Mouse (Mus musculus): Measurements from ENCODE around the gene Osm. TPM values are rescaled to one million over a fixed set of nuclear protein-coding genes. Genes with fewer than 3 reads are reported as not detected.
A peak's percentile ranks its signal among the peaks of the same experiment; 100 is the strongest.

The Osm gene
- 0.48 and 0.55 TPM in 2 replicates for polyA plus RNA-seq (2016; fragmentation: Nextera tagmentation; extraction: Ambion mirVana)

DNA sequence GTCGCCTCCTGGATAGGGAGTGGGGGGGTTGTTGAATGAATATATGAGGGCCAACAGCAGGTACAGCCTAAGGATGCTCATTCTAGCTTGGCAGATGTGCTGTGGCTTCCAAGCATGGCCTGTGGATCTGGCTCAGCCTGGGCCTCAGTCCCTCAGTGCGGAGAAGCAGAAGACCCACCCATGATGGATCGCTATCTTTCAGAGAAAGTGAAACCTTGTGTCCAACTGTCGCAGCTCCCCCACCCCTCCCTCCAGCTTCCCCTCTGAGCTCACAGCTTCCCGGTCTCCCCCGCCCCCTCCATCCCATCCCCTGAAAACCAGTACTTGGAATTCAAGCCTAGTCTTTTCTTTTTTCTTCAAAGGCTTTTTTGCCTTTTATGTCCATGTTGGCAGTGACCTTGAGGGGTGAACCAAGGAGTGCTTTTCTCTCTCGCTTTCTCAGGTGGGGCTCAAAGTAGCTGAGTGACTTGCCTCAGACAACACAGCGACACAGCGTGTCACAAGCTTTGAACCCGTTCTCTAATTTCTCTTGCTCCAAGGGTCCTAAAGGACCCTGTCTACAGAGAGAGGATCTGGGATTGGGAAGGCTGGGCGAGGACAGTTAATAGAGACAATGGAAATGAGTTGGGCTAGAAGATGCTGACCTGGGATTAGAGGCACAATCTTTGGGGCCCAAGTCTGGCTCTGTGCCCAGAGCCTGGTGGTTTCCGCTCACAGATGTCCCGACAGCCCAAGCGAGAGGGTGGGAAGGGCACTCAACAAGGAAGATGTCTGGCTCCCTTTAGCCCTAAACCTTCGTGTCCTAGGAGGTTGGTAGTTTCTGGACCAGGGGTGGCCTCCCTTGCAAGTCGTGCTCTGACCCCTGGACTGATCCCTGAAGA is at the start of gene Osm:
Osm (plus strand) TSS at position 756 of the 881 bp plus-strand sequence.
- Histone ChIP-seq H3K36me3 (peaks cover 33% of the 10 kb centered on the region), H3K27ac (peak within 1 kb of the TSS; percentile 65), H3K4me3 (0 out of 2 replicates have a peak within 1 kb of the TSS, but pooled peaks have one; percentile 11), H3K9ac (peak within 1 kb of the TSS; percentile 59), H3K9me3 (replicated peaks) (no peaks in the 10 kb centered on the region), H3K4me1 (peaks cover 70% of the 10 kb centered on the region), H3K4me2 (peak within 1 kb of the TSS; percentile 58), H3K27me3 (replicated peaks) (peaks cover 6% of the 10 kb centered on the region; the same call in 1 of the 2 replicates)
- 56% methylated on average over 16 of the region's 16 CpGs for WGBS (ENCODE audit: insufficient replicate concordance)
- peak; percentile 73 for ATAC-seq

DNA sequence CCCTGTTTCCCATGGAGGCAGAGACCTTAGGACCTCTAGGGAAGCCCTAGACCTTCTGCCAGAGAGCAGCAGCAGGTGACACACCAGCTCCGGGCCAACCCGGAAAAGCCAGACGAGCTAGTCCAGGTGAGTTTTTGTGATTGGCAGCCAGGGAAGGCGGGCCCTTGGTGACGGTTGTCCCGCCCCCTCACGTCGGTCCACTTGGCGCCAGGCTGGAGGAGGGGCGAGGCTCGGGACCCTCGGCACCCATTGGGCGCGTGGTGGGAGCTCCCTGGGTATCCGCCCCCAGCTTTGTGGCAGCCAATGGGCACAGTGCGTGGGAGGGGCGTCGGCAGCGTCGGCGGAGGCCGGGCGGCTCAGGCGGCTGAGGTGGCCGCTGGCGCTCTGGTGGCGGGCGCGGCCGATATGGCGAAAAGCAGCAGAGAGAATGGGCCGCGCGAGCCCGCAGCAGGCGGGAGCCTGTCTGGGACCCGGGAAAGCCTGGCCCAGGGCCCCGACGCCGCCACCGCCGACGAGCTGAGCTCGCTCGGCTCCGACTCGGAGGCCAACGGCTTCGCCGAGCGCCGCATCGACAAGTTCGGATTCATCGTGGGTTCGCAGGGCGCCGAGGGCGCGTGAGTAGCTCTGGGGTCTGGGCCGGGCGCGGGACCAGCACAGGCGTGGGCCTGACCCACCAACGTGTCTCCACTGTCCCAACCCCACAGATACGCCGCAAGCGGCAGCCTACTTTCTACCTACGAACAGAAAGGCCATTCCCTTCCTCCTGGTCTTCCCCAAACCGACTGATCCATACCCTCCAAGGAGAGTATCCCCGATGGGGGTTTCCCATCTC is 49.5 kb upstream of the Osm start, which contains the start of gene Tbc1d10a:
Tbc1d10a (plus strand) TSS at position 304 of the 832 bp plus-strand sequence.
- H3K9me3 ChIP-seq (replicated peaks) = no peaks in the 10 kb centered on the region
- H3K4me2 ChIP-seq = peak within 1 kb of the TSS; percentile 93
- peak within 1 kb of the TSS; percentile 67 for H3K4me3 ChIP-seq
- H3K4me1 ChIP-seq = peaks cover 33% of the 10 kb centered on the region
- peaks cover 18% of the 10 kb centered on the region for H3K36me3 ChIP-seq
- WGBS (ENCODE audit: insufficient replicate concordance) = under 1% methylated on average over 70 of the region's 71 CpGs
- peak; percentile 100 for ATAC-seq
- H3K9ac ChIP-seq = peak within 1 kb of the TSS; percentile 79
- H3K27me3 ChIP-seq (replicated peaks) = 0 out of 2 replicates have a peak, but pooled peaks cover 8% of the 10 kb centered on the region
- peak within 1 kb of the TSS; percentile 72 for H3K27ac ChIP-seq

DNA sequence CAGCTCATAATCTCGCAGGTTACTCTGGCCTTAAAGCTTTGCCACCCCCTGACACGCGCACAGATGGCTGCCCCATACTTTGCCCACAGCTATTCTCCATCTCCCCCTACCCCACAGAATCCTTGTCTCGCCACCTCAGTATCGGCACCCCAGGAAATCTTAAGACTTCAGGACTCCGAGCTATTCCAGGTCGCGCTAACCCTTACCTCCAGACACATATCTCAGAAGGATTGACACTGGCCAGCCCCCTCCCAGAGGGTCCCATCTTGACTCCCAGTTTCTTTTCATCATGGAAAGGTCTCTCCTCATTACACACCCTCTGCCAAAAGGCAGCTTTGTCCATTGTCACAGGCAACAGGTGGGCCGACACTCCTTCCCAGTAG is 48.9 kb upstream of the Osm start:
- Histone ChIP-seq H3K36me3 (peaks cover 12% of the 10 kb centered on the region), H3K4me3 (peak overlapping the region; percentile 67), H3K4me1 (peaks cover 35% of the 10 kb centered on the region), H3K9ac (peak overlapping the region; percentile 79), H3K4me2 (peak overlapping the region; percentile 93), H3K9me3 (replicated peaks) (no peaks in the 10 kb centered on the region), H3K27me3 (replicated peaks) (0 out of 2 replicates have a peak, but pooled peaks cover 8% of the 10 kb centered on the region), H3K27ac (no peak overlapping the region)
- ATAC-seq = no peak
- 21% methylated on average over 9 of the region's 9 CpGs for WGBS (ENCODE audit: insufficient replicate concordance)

DNA sequence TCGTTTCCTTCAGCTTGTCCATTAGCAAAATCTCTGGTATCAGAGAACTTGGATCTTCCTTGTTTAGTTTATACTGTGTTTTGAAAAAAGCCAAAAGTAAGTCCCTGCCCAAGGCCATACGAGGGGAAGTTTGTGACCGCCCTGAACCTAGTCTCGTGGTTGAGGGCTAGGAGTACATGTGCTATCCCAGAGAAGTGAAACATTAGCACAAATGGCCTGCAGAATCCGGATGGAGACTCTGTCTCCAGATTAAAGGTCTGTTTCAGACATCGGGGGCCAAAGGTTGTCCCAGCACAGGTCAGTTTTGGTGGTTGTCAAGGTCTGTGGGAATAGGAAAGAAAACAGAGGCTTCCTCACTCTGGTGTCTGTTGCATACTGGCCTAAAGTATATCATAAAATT is 47.0 kb upstream of the Osm start:
- no peak for ATAC-seq
- no peak overlapping the region for H3K4me3 ChIP-seq
- no peak overlapping the region for H3K9ac ChIP-seq
- 66% methylated on average over 6 of the region's 6 CpGs for WGBS (ENCODE audit: insufficient replicate concordance)
- H3K9me3 ChIP-seq (replicated peaks) = no peaks in the 10 kb centered on the region
- peaks cover 35% of the 10 kb centered on the region for H3K4me1 ChIP-seq
- no peaks in the 10 kb centered on the region for H3K36me3 ChIP-seq
- H3K27me3 ChIP-seq (replicated peaks) = 0 out of 2 replicates have a peak, but pooled peaks cover 8% of the 10 kb centered on the region
- no peak overlapping the region for H3K27ac ChIP-seq
- no peak overlapping the region for H3K4me2 ChIP-seq

DNA sequence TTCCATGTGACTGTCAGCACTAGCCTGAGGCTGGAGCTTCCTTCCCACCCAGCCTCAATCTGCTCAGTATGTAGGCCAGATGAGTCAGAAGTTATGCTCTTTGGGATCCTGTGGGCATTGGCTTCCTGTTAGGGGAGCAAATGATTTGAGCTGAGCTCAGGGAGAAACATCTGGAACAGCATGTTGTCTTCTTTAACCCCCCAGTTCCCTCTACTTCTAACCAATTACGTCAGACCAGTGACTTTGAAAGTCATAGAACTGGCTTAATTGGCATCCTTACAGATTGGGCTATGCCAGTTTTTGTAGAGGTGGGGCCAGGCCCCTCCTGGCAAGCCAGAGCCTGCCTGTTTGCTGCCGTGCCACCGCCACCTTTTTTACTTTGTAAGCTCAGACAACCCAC is 45.5 kb upstream of the Osm start:
- no peak overlapping the region for H3K4me3 ChIP-seq
- 0 out of 2 replicates have a peak, but pooled peaks cover 8% of the 10 kb centered on the region for H3K27me3 ChIP-seq (replicated peaks)
- no peak overlapping the region; the same call in 1 of the 2 replicates for H3K9ac ChIP-seq
- no peak overlapping the region for H3K27ac ChIP-seq
- no peaks in the 10 kb centered on the region for H3K36me3 ChIP-seq
- WGBS (ENCODE audit: insufficient replicate concordance) = 72% methylated on average over 3 of the region's 3 CpGs
- no peak overlapping the region for H3K4me2 ChIP-seq
- ATAC-seq = no peak
- no peaks in the 10 kb centered on the region for H3K9me3 ChIP-seq (replicated peaks)
- H3K4me1 ChIP-seq = peaks cover 35% of the 10 kb centered on the region

DNA sequence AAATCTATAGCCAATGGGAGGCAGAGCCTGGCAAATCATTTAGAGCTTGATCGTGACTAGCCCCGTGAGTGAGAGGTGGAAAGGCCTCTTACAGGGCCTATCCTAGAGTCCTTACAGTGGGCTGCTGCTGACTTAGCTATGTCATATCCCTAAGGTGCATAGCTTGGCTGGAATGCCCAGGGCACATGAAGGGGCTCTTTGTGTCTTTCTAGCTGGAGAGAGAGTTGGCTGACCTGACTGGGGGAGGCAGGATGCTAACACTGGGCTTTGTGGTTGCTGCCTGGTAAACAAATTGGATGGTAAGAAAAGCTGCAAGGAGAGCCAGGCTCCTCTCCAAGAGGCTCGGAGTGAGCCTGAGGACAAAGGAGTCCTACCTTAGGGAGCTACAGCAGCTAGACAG is 43.5 kb upstream of the Osm start:
- ATAC-seq = no peak
- peaks cover 26% of the 10 kb centered on the region for H3K4me1 ChIP-seq
- 80% methylated on average over 3 of the region's 3 CpGs for WGBS (ENCODE audit: insufficient replicate concordance)
- no peak overlapping the region for H3K4me2 ChIP-seq
- no peak overlapping the region for H3K4me3 ChIP-seq
- no peaks in the 10 kb centered on the region for H3K9me3 ChIP-seq (replicated peaks)
- 0 out of 2 replicates have a peak, but pooled peaks cover 5% of the 10 kb centered on the region for H3K27me3 ChIP-seq (replicated peaks)
- H3K27ac ChIP-seq = no peak overlapping the region
- H3K36me3 ChIP-seq = no peaks in the 10 kb centered on the region
- no peak overlapping the region for H3K9ac ChIP-seq

DNA sequence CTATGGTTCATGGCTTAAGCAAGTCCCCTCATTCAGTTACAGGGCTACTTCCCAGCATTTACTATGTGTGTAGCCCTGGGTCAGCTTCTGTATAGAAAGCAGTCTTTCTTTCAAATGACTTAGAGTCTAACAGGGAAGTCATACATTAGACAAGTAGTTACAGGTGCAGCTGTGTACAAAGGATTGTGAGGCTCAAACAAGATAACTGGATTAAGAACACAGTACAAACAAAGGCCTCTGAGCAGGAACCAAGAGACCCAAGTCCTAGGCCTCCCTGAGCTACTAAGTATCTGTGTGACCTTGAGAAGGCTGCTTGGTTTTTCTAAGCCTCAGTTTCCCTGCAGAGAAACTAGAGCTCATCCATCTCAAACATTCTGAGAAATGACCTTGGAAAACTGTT is 42.8 kb upstream of the Osm start:
- H3K4me3 ChIP-seq = no peak overlapping the region
- no peaks in the 10 kb centered on the region for H3K27me3 ChIP-seq (replicated peaks)
- H3K4me1 ChIP-seq = peaks cover 19% of the 10 kb centered on the region
- H3K9ac ChIP-seq = no peak overlapping the region
- no peaks in the 10 kb centered on the region for H3K9me3 ChIP-seq (replicated peaks)
- H3K27ac ChIP-seq = no peak overlapping the region
- ATAC-seq = no peak
- no peaks in the 10 kb centered on the region for H3K36me3 ChIP-seq
- no peak overlapping the region for H3K4me2 ChIP-seq

DNA sequence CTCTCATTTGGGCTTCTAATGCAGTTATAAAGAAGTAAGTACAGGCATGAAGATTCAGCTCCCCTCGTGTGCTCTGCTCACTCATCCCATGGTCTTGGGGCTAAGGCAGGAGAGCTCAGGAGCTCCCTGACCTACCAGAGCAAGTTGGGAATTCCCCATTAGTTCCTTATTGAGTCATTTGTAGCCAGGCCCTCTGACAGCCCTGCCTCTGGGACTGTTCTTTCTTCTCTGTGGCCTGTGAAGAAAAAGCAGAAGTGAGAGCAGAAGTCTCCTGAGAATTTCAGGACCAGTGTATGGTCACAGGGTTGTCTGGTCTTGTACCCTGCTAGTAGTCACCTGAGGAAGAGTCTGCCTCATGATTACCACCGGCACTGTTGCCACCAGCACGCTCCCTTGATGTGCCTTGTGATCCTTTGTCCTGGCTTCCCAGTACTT is 40.6 kb upstream of the Osm start:
- Histone ChIP-seq H3K27ac (no peak overlapping the region), H3K36me3 (no peaks in the 10 kb centered on the region), H3K27me3 (replicated peaks) (no peaks in the 10 kb centered on the region), H3K9me3 (replicated peaks) (no peaks in the 10 kb centered on the region), H3K4me1 (peaks cover 12% of the 10 kb centered on the region), H3K4me3 (no peak overlapping the region), H3K9ac (no peak overlapping the region), H3K4me2 (no peak overlapping the region)
- no peak for ATAC-seq
- WGBS (ENCODE audit: insufficient replicate concordance) = 44% methylated on average over 3 of the region's 3 CpGs

DNA sequence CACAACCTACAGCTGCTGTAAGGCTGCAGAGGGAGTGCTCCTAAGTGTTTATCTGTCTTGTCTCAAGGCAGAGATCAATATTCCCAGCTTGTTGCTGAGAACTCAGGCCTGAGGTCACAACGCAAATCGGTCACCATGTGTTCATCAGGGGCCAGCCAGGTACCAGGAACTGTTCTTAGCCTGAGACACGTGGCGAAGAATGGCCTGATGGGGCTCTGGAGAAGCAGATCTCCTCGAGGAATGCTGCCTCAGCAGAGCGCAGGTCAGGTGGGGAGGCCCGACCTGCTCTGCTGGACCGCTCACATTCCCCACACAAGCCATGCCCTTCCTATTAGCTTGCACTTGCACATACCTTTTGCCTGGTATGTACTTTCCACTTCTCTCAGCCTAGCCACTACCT is 39.6 kb upstream of the Osm start:
- Histone ChIP-seq H3K9ac (no peak overlapping the region), H3K36me3 (no peaks in the 10 kb centered on the region), H3K4me1 (peaks cover 6% of the 10 kb centered on the region; the same call in 1 of the 2 replicates), H3K9me3 (replicated peaks) (no peaks in the 10 kb centered on the region), H3K27ac (no peak overlapping the region), H3K27me3 (replicated peaks) (no peaks in the 10 kb centered on the region), H3K4me2 (no peak overlapping the region), H3K4me3 (no peak overlapping the region)
- WGBS (ENCODE audit: insufficient replicate concordance) = 68% methylated on average over 8 of the region's 8 CpGs
- ATAC-seq = no peak

DNA sequence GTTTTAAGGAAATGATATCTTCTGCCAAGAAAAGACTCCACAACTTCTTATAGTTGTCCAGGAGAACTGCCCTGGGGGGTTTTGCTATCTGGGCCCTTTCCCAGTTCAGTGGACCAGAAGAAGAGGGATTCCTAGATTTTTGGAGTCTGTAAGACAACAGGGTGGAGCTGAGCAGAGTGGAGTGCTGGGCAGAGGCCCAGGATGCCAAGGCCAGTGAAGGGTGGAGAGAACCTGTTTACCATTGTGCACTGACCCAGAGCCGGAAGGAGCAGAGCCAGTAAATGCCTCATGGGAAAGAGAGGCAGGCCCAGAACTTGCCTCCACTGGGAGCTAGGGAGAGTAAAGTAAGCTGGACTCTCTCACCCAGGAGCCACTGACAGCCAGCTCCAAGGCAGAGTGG is 38.5 kb upstream of the Osm start:
- H3K4me1 ChIP-seq = peaks cover 8% of the 10 kb centered on the region
- WGBS (ENCODE audit: insufficient replicate concordance) = 76% methylated on average over 1 of the region's 1 CpGs
- no peak overlapping the region for H3K4me3 ChIP-seq
- H3K36me3 ChIP-seq = no peaks in the 10 kb centered on the region
- no peak overlapping the region for H3K9ac ChIP-seq
- H3K9me3 ChIP-seq (replicated peaks) = no peaks in the 10 kb centered on the region
- H3K27ac ChIP-seq = no peak overlapping the region
- ATAC-seq = no peak
- no peak overlapping the region for H3K4me2 ChIP-seq
- H3K27me3 ChIP-seq (replicated peaks) = no peaks in the 10 kb centered on the region

DNA sequence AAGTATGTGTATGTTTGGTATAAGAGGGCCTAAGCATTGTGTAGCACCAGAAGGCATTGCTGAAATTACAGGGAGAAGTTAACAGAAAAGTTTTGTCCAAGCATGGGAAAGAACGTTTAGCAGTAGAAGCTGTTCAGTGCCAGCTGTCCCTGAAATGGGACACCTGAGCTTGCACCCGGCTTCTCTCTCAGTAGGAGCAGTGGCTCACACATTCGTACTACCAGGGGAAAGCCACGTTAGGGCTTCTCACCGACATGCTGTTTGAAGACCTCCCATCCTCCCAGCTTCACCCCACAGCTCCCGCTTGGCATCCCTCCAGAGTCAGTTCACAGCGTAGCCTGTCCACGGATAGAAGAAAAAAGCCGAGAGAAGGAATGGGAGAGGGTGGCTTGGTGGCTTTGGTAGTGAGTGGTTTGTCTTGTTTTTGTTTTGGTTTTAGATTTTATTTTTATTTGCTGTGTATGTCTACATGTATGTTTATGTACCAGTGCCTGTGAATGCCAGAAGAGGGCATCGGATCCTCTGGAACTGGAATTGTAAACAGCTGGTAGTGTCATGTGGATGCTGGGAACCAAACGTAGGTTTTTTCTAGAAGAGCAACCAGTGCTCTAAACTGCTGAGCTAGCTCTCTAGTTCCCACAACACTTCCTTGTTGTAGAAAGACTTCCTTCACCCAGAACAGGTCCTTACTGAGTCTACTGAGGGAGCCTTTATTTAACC is 34.1 kb upstream of the Osm start:
- H3K4me1 ChIP-seq = peaks cover 21% of the 10 kb centered on the region
- H3K4me3 ChIP-seq = no peak overlapping the region
- no peak overlapping the region for H3K27ac ChIP-seq
- no peaks in the 10 kb centered on the region for H3K9me3 ChIP-seq (replicated peaks)
- H3K27me3 ChIP-seq (replicated peaks) = no peaks in the 10 kb centered on the region
- peaks cover under 1% of the 10 kb centered on the region for H3K36me3 ChIP-seq
- ATAC-seq = no peak
- 74% methylated on average over 11 of the region's 11 CpGs for WGBS (ENCODE audit: insufficient replicate concordance)
- no peak overlapping the region for H3K4me2 ChIP-seq
- no peak overlapping the region for H3K9ac ChIP-seq

All from liver, embryonic 12.5 days (tissue).